Mouse (Mus musculus) liver, adult 2 months (tissue): ENCODE data around the gene Arhgap6. TPM values are rescaled to one million over a fixed set of nuclear protein-coding genes. Genes with fewer than 3 reads are reported as not detected.

Experiments used
- DNase-seq: peaks from one replicate; pipeline ENCODE4 v3.0.0-alpha.2; 2011; ENCODE audit warnings: low read depth, low spot score; ENCODE audit errors: extremely low read depth
- H3K27ac ChIP-seq: fragments of 200-500 bp; replicated peaks from 2 replicates; pipeline ENCODE4 v1.5.1; 2012; ENCODE audit warnings: low read depth, mild to moderate bottlenecking, control low read depth, inconsistent platforms, low read length; ENCODE audit not compliant: insufficient read depth
- H3K27me3 ChIP-seq: fragments of 200-500 bp; 2 replicates; pipeline ENCODE4 v1.6.1; 2012; ENCODE audit warnings: mild to moderate bottlenecking, moderate library complexity, low read length, inconsistent platforms; ENCODE audit not compliant: control insufficient read depth, insufficient read depth
- H3K36me3 ChIP-seq: fragments of 200-500 bp; 2 replicates; pipeline ENCODE4 v1.6.1; 2012; ENCODE audit warnings: low read length, inconsistent platforms; ENCODE audit not compliant: control insufficient read depth, insufficient read depth
- H3K4me1 ChIP-seq: fragments of 200-500 bp; 2 replicates; pipeline ENCODE4 v1.6.1; 2011; ENCODE audit warnings: low read length; ENCODE audit not compliant: control insufficient read depth, insufficient read depth
- H3K4me3 ChIP-seq: fragments of 200-500 bp; 2 replicates; pipeline ENCODE4 v1.5.1; 2011; ENCODE audit warnings: low read depth, mild to moderate bottlenecking, control low read depth, low read length, moderate library complexity; ENCODE audit not compliant: insufficient read depth
- H3K79me2 ChIP-seq: fragments of 200-500 bp; 2 replicates; pipeline ENCODE4 v1.6.1; 2012; ENCODE audit warnings: inconsistent platforms, mild to moderate bottlenecking, low read length, moderate library complexity; ENCODE audit not compliant: control insufficient read depth, insufficient read depth
- H3K9ac ChIP-seq: fragments of 200-500 bp; 2 replicates; pipeline ENCODE4 v1.6.1; 2012; ENCODE audit warnings: low read depth, mild to moderate bottlenecking, control low read depth, inconsistent platforms, low read length
- CTCF ChIP-seq: fragments of 200-500 bp; IDR thresholded peaks from 2 replicates; pipeline ENCODE4 v1.5.1; 2011; ENCODE audit warnings: low read depth, low read length, control low read depth
- POLR2A ChIP-seq: fragments of 200-500 bp; IDR thresholded peaks from 2 replicates; pipeline ENCODE4 v1.6.1; 2011; ENCODE audit warnings: low read length, control low read depth; ENCODE audit not compliant: insufficient read depth; ENCODE audit errors: extremely low read depth
- WGBS: fragments of 180-500 bp; shearing (Covaris S2); methylation state at CpG from one replicate; pipeline ENCODE4 v1.1.7; 2018; 5-methylcytosine and 5-hydroxymethylcytosine counted together
- polyA plus RNA-seq: library from polyadenylated mRNA; depleted of rRNA; stranded (reverse); fragments of >200 nt; gene quantifications from 2 replicates; pipeline ENCODE4 v1.2.3, GENCODE M21; 2012
- total RNA-seq: library from RNA; depleted of rRNA; stranded (reverse); fragments of >200 nt; gene quantifications from 2 replicates; pipeline ENCODE4 v1.2.3, GENCODE M21; 2014

The Arhgap6 gene
- total and polyA plus RNA-seq, 2 experiments: 1.8 to 7.9 TPM

- TF ChIP-seq POLR2A (no peak), CTCF (no peak)
- H3K9ac ChIP-seq: no peak overlapping the region
- H3K27me3 ChIP-seq: no peaks in the 10 kb centered on the region
- peaks cover 7% of the 10 kb centered on the region; the same call in 1 of the 2 replicates for H3K4me1 ChIP-seq
- peak; percentile 81 for DNase-seq
- no peaks in the 10 kb centered on the region; the same call in 1 of the 2 replicates for H3K79me2 ChIP-seq
- 20% methylated on average over 1 of the region's 1 CpGs for WGBS
- no peak overlapping the region for H3K4me3 ChIP-seq
- no peak overlapping the region for H3K27ac ChIP-seq
- no peaks in the 10 kb centered on the region for H3K36me3 ChIP-seq
These were observed 307.8 kb downstream of the Arhgap6 start for GRCm38 (mm10) chrX:169102665-169103064.

GRCm38 (mm10) chrX:169106048-169106622 is 311.2 kb downstream of the Arhgap6 start:
- no peaks in the 10 kb centered on the region for H3K36me3 ChIP-seq
- WGBS: 10% methylated on average over 4 of the region's 4 CpGs
- H3K27me3 ChIP-seq: no peaks in the 10 kb centered on the region
- H3K4me1 ChIP-seq: peaks cover 7% of the 10 kb centered on the region; the same call in 1 of the 2 replicates
- DNase-seq: peak; percentile 97
- H3K79me2 ChIP-seq: no peaks in the 10 kb centered on the region; the same call in 1 of the 2 replicates
- peak overlapping the region; percentile 20; the same call in 1 of the 2 replicates for H3K4me3 ChIP-seq
- TF ChIP-seq POLR2A: no peak
- TF ChIP-seq CTCF: no peak
- peak overlapping the region; percentile 51 for H3K9ac ChIP-seq
- peak overlapping the region; percentile 96 for H3K27ac ChIP-seq

GRCm38 (mm10) chrX:169107372-169107771 is 312.5 kb downstream of the Arhgap6 start:
- H3K36me3 ChIP-seq: no peaks in the 10 kb centered on the region
- no peaks in the 10 kb centered on the region for H3K27me3 ChIP-seq
- no peak overlapping the region for H3K27ac ChIP-seq
- no peak overlapping the region for H3K4me3 ChIP-seq
- peaks cover 7% of the 10 kb centered on the region; the same call in 1 of the 2 replicates for H3K4me1 ChIP-seq
- no peak for TF ChIP-seq CTCF
- no peak for TF ChIP-seq POLR2A
- H3K79me2 ChIP-seq: no peaks in the 10 kb centered on the region; the same call in 1 of the 2 replicates
- no peak for DNase-seq
- no peak overlapping the region for H3K9ac ChIP-seq
- WGBS: 83% methylated on average over 2 of the region's 2 CpGs

GRCm38 (mm10) chrX:169110031-169110430 is 315.1 kb downstream of the Arhgap6 start:
- Histone ChIP-seq H3K4me1 (peaks cover 5% of the 10 kb centered on the region; the same call in 1 of the 2 replicates), H3K9ac (no peak overlapping the region), H3K27me3 (no peaks in the 10 kb centered on the region), H3K4me3 (no peak overlapping the region), H3K79me2 (no peaks in the 10 kb centered on the region), H3K27ac (no peak overlapping the region), H3K36me3 (no peaks in the 10 kb centered on the region)
- TF ChIP-seq POLR2A (no peak), CTCF (no peak)
- WGBS: 82% methylated on average over 3 of the region's 3 CpGs
- no peak for DNase-seq

GRCm38 (mm10) chrX:169112662-169113061 is 317.8 kb downstream of the Arhgap6 start:
- DNase-seq: peak; percentile 75

GRCm38 (mm10) chrX:169123115-169123772 is 328.3 kb downstream of the Arhgap6 start:
- DNase-seq: no peak
- Histone ChIP-seq H3K4me1 (no peaks in the 10 kb centered on the region; the same call in 1 of the 2 replicates), H3K9ac (no peak overlapping the region), H3K36me3 (no peaks in the 10 kb centered on the region), H3K4me3 (no peak overlapping the region), H3K27me3 (no peaks in the 10 kb centered on the region), H3K27ac (no peak overlapping the region), H3K79me2 (no peaks in the 10 kb centered on the region; the same call in 1 of the 2 replicates)
- WGBS: 42% methylated on average over 4 of the region's 4 CpGs
- no peak for TF ChIP-seq POLR2A
- no peak for TF ChIP-seq CTCF

More at GRCm38 (mm10) chrX:169112662-169113061, 317.8 kb downstream of the Arhgap6 start:
- 41% methylated on average over 4 of the region's 4 CpGs for WGBS
- H3K36me3 ChIP-seq: no peaks in the 10 kb centered on the region
- no peak for TF ChIP-seq CTCF
- TF ChIP-seq POLR2A: no peak
- peak overlapping the region; percentile 60 for H3K27ac ChIP-seq
- no peaks in the 10 kb centered on the region; the same call in 1 of the 2 replicates for H3K4me1 ChIP-seq
- H3K27me3 ChIP-seq: no peaks in the 10 kb centered on the region
- H3K79me2 ChIP-seq: no peaks in the 10 kb centered on the region
- no peak overlapping the region for H3K4me3 ChIP-seq
- H3K9ac ChIP-seq: no peak overlapping the region
